Mouse (Mus musculus) heart, embryonic 11.5 days (tissue): ENCODE data around the gene Slc23a4. TPM values are rescaled to one million over a fixed set of nuclear protein-coding genes. Genes with fewer than 3 reads are reported as not detected.

Source experiments
- ATAC-seq: fragments of 200-750 bp; cut with Nextera tagmentation; replicated peaks from 2 replicates; pipeline ENCODE4 v1.8.0; 2017; ENCODE audit warnings: moderate library complexity; ENCODE audit not compliant: insufficient number of reproducible peaks, low FRiP score, low TSS enrichment
- H3K27ac ChIP-seq: fragments of 300-500 bp; sonication (generic); 2 replicates; pipeline ENCODE4 v1.5.1; 2014; ENCODE audit warnings: mild to moderate bottlenecking, low read depth, low read length
- H3K27me3 ChIP-seq: fragments of 300-500 bp; sonication (generic); 2 replicates; pipeline ENCODE4 v1.6.1; 2014; ENCODE audit warnings: mild to moderate bottlenecking, low read length, mixed read lengths; ENCODE audit not compliant: control insufficient read depth, insufficient read depth
- H3K36me3 ChIP-seq: fragments of 300-500 bp; sonication (generic); 2 replicates; pipeline ENCODE4 v1.6.1; 2014; ENCODE audit warnings: mild to moderate bottlenecking, low read length, moderate library complexity, mixed read lengths; ENCODE audit not compliant: control insufficient read depth, insufficient read depth
- H3K4me1 ChIP-seq: fragments of 300-500 bp; sonication (generic); 2 replicates; pipeline ENCODE4 v1.6.1; 2014; ENCODE audit warnings: low read length; ENCODE audit not compliant: control insufficient read depth, insufficient read depth
- H3K4me2 ChIP-seq: fragments of 300-500 bp; sonication (generic); 2 replicates; pipeline ENCODE4 v1.6.1; 2014; ENCODE audit warnings: mild to moderate bottlenecking, moderate library complexity
- H3K4me3 ChIP-seq: fragments of 300-500 bp; sonication (generic); 2 replicates; pipeline ENCODE4 v1.5.1; 2014; ENCODE audit warnings: low read depth, low read length
- H3K9ac ChIP-seq: fragments of 300-500 bp; sonication (generic); 2 replicates; pipeline ENCODE4 v1.6.1; 2014; ENCODE audit warnings: mild to moderate bottlenecking, low read depth, low read length, moderate library complexity
- H3K9me3 ChIP-seq: fragments of 300-500 bp; sonication (generic); replicated peaks from 2 replicates; pipeline ENCODE4 v1.6.1; 2016; ENCODE audit warnings: low read length; ENCODE audit not compliant: control insufficient read depth
- WGBS: fragments of 180-500 bp; shearing (Covaris S2); extraction: QIAGEN DNeasy Blood & Tissue Kit; methylation state at CpG from one replicate; pipeline ENCODE4 v1.1.7; 2014; ENCODE audit not compliant: insufficient replicate concordance; 5-methylcytosine and 5-hydroxymethylcytosine counted together
- polyA plus RNA-seq: library from polyadenylated mRNA; unstranded; fragments of >200 nt; fragmentation: Nextera tagmentation; extraction: Ambion mirVana; gene quantifications from 2 replicates; pipeline ENCODE4 v1.2.1, GENCODE M21; 2014

The Slc23a4 gene
- polyA plus RNA-seq, 1 experiment from 2014 or later: 0.17 TPM

DNA sequence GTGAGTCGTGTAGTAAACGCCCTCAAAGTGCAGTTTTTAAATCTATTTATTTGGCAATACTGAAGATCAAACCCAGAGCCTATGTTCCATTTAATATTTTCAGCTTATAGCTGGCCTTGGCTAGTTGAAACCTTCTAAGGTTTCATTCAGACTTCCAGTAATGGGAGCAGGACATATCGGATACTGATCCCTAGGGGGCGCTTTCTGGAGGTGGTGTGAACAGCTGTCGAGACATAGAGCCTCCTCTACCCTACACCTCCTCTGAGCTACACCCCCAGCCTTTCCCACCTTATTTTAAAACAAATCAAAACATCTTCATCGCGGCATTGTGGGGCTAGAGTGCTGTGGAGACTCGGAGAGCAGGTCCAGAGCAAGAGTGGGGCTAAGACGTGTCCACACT lies 7.5 kb downstream of the Slc23a4 start:
- Histone ChIP-seq H3K4me3 (no peak overlapping the region), H3K27me3 (no peaks in the 10 kb centered on the region), H3K27ac (no peak overlapping the region), H3K9ac (no peak overlapping the region), H3K36me3 (no peaks in the 10 kb centered on the region), H3K4me1 (no peaks in the 10 kb centered on the region), H3K4me2 (no peak overlapping the region), H3K9me3 (no peaks in the 10 kb centered on the region)
- ATAC-seq: no peak
- 50% methylated on average over 9 of the region's 9 CpGs for WGBS

DNA sequence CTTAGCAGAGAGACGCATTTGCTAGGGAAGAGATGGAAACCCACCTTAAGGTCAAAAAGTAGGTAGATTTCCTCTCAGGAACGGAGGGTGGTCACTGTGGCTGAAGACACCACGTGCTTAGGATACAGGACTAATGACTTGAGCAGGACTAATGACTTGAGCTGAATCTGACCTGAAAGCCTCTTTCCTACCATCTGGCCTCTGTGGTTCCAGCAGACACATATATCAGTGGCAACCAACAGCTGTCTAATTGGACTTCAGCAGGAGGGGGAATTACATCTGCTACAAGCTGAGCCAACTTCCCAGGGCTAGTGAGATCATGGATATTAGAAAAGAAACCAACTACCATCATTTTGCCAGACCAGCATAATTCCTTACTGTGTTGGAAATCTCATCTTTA lies 8.9 kb downstream of the Slc23a4 start:
- WGBS: 85% methylated on average over 3 of the region's 3 CpGs
- ATAC-seq: no peak
- no peak overlapping the region for H3K4me2 ChIP-seq
- no peak overlapping the region for H3K4me3 ChIP-seq
- no peaks in the 10 kb centered on the region for H3K4me1 ChIP-seq
- H3K36me3 ChIP-seq: no peaks in the 10 kb centered on the region
- no peaks in the 10 kb centered on the region for H3K9me3 ChIP-seq
- H3K27ac ChIP-seq: no peak overlapping the region
- no peak overlapping the region for H3K9ac ChIP-seq
- H3K27me3 ChIP-seq: no peaks in the 10 kb centered on the region

DNA sequence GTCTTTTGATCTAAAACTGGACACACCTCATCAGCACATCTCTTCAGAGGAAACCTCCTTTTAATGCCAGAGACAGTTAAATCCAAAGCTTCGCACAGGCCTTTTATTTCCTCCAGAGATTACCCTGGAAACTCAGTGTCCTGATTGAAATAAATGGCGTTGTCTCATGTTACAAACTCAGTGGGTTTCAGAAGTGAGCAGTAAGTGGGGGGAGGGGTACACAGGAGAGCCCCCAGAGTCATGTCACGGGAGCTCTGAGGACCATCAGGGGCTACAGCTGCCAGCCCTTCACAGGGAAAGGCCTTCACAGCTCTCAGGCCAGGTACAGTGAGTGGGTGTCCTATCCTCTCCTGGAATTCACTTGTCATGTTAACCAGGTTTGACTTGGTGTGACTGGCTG lies 17.0 kb downstream of the Slc23a4 start:
- no peak overlapping the region for H3K27ac ChIP-seq
- H3K9me3 ChIP-seq: no peaks in the 10 kb centered on the region
- no peaks in the 10 kb centered on the region for H3K4me1 ChIP-seq
- H3K4me2 ChIP-seq: no peak overlapping the region
- no peaks in the 10 kb centered on the region for H3K36me3 ChIP-seq
- ATAC-seq: no peak
- H3K9ac ChIP-seq: no peak overlapping the region
- H3K4me3 ChIP-seq: no peak overlapping the region
- no peaks in the 10 kb centered on the region for H3K27me3 ChIP-seq
- 40% methylated on average over 3 of the region's 3 CpGs for WGBS

DNA sequence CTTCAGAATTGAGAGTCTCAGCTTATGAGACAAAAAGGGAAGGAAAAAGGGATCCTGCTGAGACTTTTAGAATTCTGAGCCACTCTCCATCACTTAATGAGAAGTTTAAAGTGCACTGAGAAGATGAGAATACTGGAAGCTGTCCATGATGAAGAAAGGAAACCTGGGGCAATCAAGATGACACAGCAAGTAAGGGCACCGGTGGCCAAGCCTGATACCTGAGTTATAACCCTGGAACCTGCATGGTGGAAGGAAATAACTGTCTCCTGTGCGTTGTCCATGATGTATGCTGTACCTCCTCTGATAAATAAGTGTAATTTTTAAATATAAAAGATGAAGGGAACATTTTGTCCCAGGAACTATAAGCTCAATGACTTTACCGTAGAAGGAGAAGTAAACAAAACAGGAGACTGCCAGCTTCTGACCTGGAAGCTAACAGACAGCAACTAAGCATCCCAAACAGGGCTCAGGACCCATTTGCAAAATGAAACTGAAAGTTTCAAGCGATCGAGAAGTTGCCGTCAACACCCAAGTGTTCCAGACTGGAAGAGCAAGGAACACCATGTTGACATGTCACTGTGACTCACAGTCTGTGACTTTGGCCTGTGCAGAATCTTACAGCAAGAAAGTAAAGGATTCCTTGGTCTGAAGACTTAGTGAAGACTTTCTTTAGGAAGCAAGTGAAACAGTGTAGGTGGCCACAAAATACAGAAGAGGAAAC lies 22.2 kb downstream of the Slc23a4 start:
- Histone ChIP-seq H3K4me3 (no peak overlapping the region), H3K27ac (no peak overlapping the region), H3K36me3 (no peaks in the 10 kb centered on the region), H3K9ac (no peak overlapping the region), H3K27me3 (no peaks in the 10 kb centered on the region), H3K4me2 (no peak overlapping the region; the same call in 1 of the 2 replicates), H3K9me3 (no peaks in the 10 kb centered on the region), H3K4me1 (no peaks in the 10 kb centered on the region)
- 77% methylated on average over 6 of the region's 6 CpGs for WGBS
- ATAC-seq: no peak

DNA sequence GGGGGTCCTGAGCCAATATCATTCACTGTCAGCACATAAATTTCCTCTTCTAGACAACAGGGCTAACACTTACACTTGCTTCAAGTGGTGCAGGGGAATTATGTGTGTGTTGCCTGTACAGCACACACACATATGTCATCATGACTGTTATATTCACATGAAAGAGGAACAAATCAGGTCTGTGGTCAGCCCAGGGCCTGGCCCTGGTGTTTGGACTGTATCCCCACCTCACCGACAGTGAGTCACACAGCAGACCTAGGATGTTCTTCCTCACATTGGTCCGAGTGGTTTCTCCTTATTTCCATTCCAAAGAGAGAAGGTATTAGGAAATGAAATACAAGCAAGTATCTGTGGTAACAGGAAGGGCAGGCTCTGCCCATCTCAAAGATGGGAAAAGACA lies 23.7 kb downstream of the Slc23a4 start:
- H3K4me3 ChIP-seq: no peak overlapping the region
- no peak overlapping the region for H3K4me2 ChIP-seq
- no peaks in the 10 kb centered on the region for H3K4me1 ChIP-seq
- no peak overlapping the region for H3K27ac ChIP-seq
- WGBS: 67% methylated on average over 2 of the region's 2 CpGs
- H3K36me3 ChIP-seq: no peaks in the 10 kb centered on the region
- ATAC-seq: no peak
- H3K27me3 ChIP-seq: no peaks in the 10 kb centered on the region
- H3K9me3 ChIP-seq: no peaks in the 10 kb centered on the region
- H3K9ac ChIP-seq: no peak overlapping the region

DNA sequence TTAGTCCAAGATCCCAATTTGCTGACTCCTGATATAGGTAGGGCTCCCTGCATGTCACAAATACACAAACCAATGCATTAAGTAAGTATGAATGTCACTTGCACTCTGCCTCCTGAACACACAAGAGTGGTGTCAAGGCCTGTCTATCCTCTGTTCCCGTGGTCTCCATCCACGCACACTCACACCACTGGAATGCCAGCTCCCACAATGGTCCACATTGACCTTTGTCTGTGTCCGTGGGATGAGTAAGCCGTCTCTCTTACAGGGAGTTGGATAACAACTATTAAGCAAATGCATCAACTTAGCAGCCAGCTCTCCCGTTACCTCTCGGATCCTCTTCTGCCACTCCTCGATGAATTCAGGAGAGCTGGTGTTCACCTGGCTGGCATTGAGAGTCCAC lies 29.1 kb downstream of the Slc23a4 start:
- no peak for ATAC-seq
- Histone ChIP-seq H3K36me3 (no peaks in the 10 kb centered on the region), H3K9ac (no peak overlapping the region), H3K4me2 (no peak overlapping the region), H3K27me3 (no peaks in the 10 kb centered on the region), H3K9me3 (no peaks in the 10 kb centered on the region), H3K4me1 (peaks cover 5% of the 10 kb centered on the region; the same call in 1 of the 2 replicates), H3K4me3 (no peak overlapping the region), H3K27ac (no peak overlapping the region)
- 78% methylated on average over 7 of the region's 7 CpGs for whole genome bisulfite sequencing

DNA sequence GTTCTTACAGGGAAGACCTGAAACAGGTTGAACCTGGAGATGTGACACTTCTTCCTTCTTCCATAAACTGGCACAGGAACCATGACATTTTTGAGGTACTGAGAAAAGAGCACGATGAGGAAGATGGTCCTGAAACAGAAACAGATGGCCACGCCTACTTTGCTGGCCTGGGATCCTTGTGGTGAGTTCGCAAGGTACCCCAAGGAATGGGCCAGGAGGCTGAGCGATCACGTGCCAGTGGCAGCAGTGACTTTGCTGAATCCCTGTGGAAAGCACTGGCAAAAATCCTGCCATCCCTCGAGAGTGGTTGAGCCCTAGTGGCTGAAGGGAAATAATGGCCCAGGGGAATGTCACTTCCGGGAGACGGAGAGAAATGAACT lies 32.4 kb downstream of the Slc23a4 start:
- Histone ChIP-seq H3K27ac (no peak overlapping the region), H3K27me3 (no peaks in the 10 kb centered on the region), H3K9me3 (no peaks in the 10 kb centered on the region), H3K9ac (no peak overlapping the region), H3K4me1 (peaks cover 5% of the 10 kb centered on the region; the same call in 1 of the 2 replicates), H3K36me3 (no peaks in the 10 kb centered on the region), H3K4me2 (peak overlapping the region; percentile 59), H3K4me3 (no peak overlapping the region)
- no peak for ATAC-seq
- 31% methylated on average over 8 of the region's 8 CpGs for WGBS

DNA sequence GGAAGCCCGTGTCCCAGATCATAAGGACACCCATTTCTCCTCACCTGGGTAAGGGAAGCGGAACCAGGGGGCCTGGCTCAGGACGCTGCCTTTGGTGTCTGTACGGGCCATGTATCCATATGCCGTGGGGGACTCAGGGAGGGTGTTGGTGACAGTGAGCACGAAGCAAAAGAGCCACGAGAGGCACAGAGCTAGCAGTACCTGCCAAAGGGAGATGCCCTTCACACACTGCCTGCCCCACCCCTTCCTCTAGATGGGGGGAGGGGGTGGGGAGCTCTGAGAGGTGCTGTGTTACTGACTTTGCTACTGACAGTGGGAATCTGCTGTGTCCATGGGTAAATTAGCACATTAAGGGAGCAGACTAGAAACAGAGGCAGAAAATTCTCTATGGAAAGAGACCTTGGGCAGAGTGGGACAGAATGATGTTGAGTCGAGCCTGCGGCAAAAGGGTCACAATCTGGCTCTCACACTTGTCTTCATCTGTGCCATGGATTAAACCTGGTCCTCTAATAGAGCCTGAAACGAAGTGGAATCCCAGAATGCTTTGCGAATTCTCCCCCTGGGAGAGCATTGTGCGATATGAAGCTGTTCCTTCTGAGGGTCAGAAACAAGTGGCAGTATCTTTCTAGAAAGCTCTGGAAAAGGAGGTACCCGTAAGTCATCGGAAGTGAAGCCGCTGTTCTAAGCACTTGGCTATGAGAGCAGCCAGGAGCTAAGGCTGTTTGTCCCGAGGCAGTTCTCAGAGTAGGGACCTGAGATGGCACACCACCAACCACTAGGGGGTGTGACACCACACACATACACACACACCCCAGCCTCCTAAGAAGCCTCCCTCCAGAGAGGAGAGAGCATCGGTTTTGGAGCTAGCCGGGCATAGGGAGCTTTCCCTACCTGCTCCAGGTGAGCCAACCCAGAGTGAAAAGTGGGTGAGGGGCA lies 33.0 kb downstream of the Slc23a4 start:
- H3K27me3 ChIP-seq: no peaks in the 10 kb centered on the region
- ATAC-seq: peak; percentile 60
- H3K4me1 ChIP-seq: peaks cover 5% of the 10 kb centered on the region; the same call in 1 of the 2 replicates
- H3K36me3 ChIP-seq: no peaks in the 10 kb centered on the region
- H3K9me3 ChIP-seq: no peaks in the 10 kb centered on the region
- H3K4me3 ChIP-seq: peak overlapping the region; percentile 29
- H3K4me2 ChIP-seq: peak overlapping the region; percentile 59
- H3K9ac ChIP-seq: peak overlapping the region; percentile 39; the same call in 1 of the 2 replicates
- 43% methylated on average over 18 of the region's 18 CpGs for WGBS
- no peak overlapping the region for H3K27ac ChIP-seq
